Mouse (Mus musculus): ENCODE data around the gene Klk1b1.
"Not testable (repeated sequence)": the region's sequence is repeated elsewhere in the genome, so short reads cannot be mapped to it uniquely, and the experiment has no call there.

The Klk1b1 gene

GRCm38 (mm10) chr7:43966451-43966850 lies at the start of gene Klk1b1:
Klk1b1 (plus strand) TSS chr7:43966751.
- no peak for DNase-seq (ENCODE audit: extremely low read depth, low read depth, low spot score)

- DNase-seq (ENCODE audit: extremely low read depth, low read depth, low spot score): no peak
Observed at GRCm38 (mm10) chr7:43918426-43918825, 48.1 kb upstream of the Klk1b1 start.

- DNase-seq (ENCODE audit: extremely low read depth, low read depth, low spot score): no peak
Observed at GRCm38 (mm10) chr7:43918871-43919270, 47.7 kb upstream of the Klk1b1 start.

GRCm38 (mm10) chr7:43919559-43920451 lies 46.7 kb upstream of the Klk1b1 start:
- no peak for DNase-seq (ENCODE audit: extremely low read depth, low read depth, low spot score)

- DNase-seq (ENCODE audit: extremely low read depth, low read depth, low spot score): no peak
Observed at GRCm38 (mm10) chr7:43920582-43920981, 46.0 kb upstream of the Klk1b1 start.

GRCm38 (mm10) chr7:43921087-43921486 lies 45.5 kb upstream of the Klk1b1 start:
- no peak for DNase-seq (ENCODE audit: extremely low read depth, low read depth, low spot score)

GRCm38 (mm10) chr7:43921941-43922340 lies 44.6 kb upstream of the Klk1b1 start:
- no peak for DNase-seq (ENCODE audit: extremely low read depth, low read depth, low spot score)

GRCm38 (mm10) chr7:43925985-43926384 lies 40.6 kb upstream of the Klk1b1 start:
- DNase-seq (ENCODE audit: extremely low read depth, low read depth, low spot score): no peak

- DNase-seq (ENCODE audit: extremely low read depth, low read depth, low spot score): no peak
Observed at GRCm38 (mm10) chr7:43928521-43928920, 38.0 kb upstream of the Klk1b1 start.

GRCm38 (mm10) chr7:43932337-43932736 lies 34.2 kb upstream of the Klk1b1 start:
- DNase-seq (ENCODE audit: extremely low read depth, low read depth, low spot score): no peak

- DNase-seq (ENCODE audit: extremely low read depth, low read depth, low spot score): no peak
Observed at GRCm38 (mm10) chr7:43933440-43933839, 33.1 kb upstream of the Klk1b1 start, which contains the start of gene Klk15. Klk15 (plus strand) TSS chr7:43933740.

GRCm38 (mm10) chr7:43934747-43935146 lies 31.8 kb upstream of the Klk1b1 start:
- no peak for DNase-seq (ENCODE audit: extremely low read depth, low read depth, low spot score)

GRCm38 (mm10) chr7:43936551-43936950 lies 30.0 kb upstream of the Klk1b1 start:
- no peak for DNase-seq (ENCODE audit: extremely low read depth, low read depth, low spot score)

- not testable (repeated sequence) for DNase-seq (ENCODE audit: extremely low read depth, low read depth, low spot score)
Observed at GRCm38 (mm10) chr7:43942293-43942692, 24.3 kb upstream of the Klk1b1 start.

GRCm38 (mm10) chr7:43944727-43945264 lies 21.8 kb upstream of the Klk1b1 start:
- DNase-seq (ENCODE audit: extremely low read depth, low read depth, low spot score): no peak

GRCm38 (mm10) chr7:43950364-43950763 lies 16.2 kb upstream of the Klk1b1 start, which contains the start of gene Klk1b8:
Klk1b8 (plus strand) TSS chr7:43950664.
- DNase-seq (ENCODE audit: extremely low read depth, low read depth, low spot score): no peak

- DNase-seq (ENCODE audit: extremely low read depth, low read depth, low spot score): no peak
Observed at GRCm38 (mm10) chr7:43952703-43953102, 13.8 kb upstream of the Klk1b1 start.

- no peak for DNase-seq (ENCODE audit: extremely low read depth, low read depth, low spot score)
Observed at GRCm38 (mm10) chr7:43967058-43967457, 507 bp downstream of the Klk1b1 start.

- no peak for DNase-seq (ENCODE audit: extremely low read depth, low read depth, low spot score)
Observed at GRCm38 (mm10) chr7:43967612-43968011, 1.1 kb downstream of the Klk1b1 start.

GRCm38 (mm10) chr7:43975761-43976160 lies 9.2 kb downstream of the Klk1b1 start, which contains the start of gene Klk1b9:
Klk1b9 (plus strand) TSS chr7:43976061.
- DNase-seq (ENCODE audit: extremely low read depth, low read depth, low spot score): not testable (repeated sequence)

- no peak for DNase-seq (ENCODE audit: extremely low read depth, low read depth, low spot score)
Observed at GRCm38 (mm10) chr7:43985657-43986056, 19.1 kb downstream of the Klk1b1 start.

- not testable (repeated sequence) for DNase-seq (ENCODE audit: extremely low read depth, low read depth, low spot score)
Observed at GRCm38 (mm10) chr7:43994821-43995220, 28.3 kb downstream of the Klk1b1 start.
